Mouse (Mus musculus): Measurements from ENCODE around the gene Ube2k. TPM values are rescaled to one million over a fixed set of nuclear protein-coding genes. Genes with fewer than 3 reads are reported as not detected.

The Ube2k gene
- polyA plus RNA-seq, 1 experiment, result 149 TPM

DNA sequence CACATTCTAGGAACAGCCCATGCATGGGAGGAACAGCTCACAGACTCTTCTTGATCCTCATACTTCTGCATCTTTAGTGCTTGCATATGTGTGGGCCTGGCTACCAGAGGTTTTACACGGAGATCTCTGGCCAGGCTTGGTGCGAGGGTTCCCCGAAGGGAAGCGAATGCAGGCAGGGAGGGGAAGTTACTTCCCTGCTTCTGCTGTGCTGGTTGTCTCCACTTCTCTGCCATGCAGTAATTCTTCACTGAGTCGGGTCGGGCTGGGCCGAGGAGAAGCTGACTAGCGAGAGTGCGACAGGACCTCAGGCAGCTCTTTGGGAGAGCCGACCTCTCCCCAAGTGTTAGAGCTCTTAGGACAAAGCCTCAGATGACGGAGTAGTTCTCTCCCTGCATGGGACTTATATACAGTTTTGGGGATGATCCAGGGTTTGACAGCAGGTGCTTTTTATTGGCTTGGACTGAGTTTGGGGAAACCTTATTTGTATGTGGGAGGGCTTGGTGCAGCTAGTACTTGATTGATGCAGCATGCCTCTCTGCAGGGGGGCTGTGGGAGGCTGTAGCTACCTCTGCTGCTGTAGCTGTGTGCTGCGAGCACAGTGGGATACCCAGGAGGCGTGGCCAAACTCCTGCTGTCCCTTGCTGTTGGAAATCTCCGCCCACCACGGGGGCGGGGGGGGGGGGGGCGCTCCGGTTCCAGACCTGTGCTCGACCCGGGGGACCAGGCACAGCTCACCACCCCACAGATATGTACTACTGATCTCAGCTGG is 24.3 kb downstream of the Ube2k start:
- TF ChIP-seq POLR2A (IDR thresholded peaks at IDR 0.05; ENCODE audit: control insufficient read depth, low read depth, low read length), result no peak
- no peak for TF ChIP-seq CTCF (IDR thresholded peaks at IDR 0.05; ENCODE audit: control insufficient read depth, insufficient read depth, insufficient replicate concordance, low read depth, low read length)
- Histone ChIP-seq H3K27me3 (ENCODE audit: control insufficient read depth, insufficient read depth, low read length) (no peaks in the 10 kb centered on the region), H3K27ac (ENCODE audit: control insufficient read depth, insufficient read depth, low read depth, low read length) (no peak overlapping the region), H3K4me3 (ENCODE audit: control insufficient read depth, low read depth, low read length) (no peak overlapping the region), H3K36me3 (ENCODE audit: control insufficient read depth, insufficient read depth, low read length) (no peaks in the 10 kb centered on the region), H3K4me1 (ENCODE audit: control insufficient read depth, insufficient read depth, low read length) (no peaks in the 10 kb centered on the region)

GRCm38 (mm10) chr5:65565486-65565885 is 28.5 kb downstream of the Ube2k start:
- Histone ChIP-seq H3K36me3 (ENCODE audit: control insufficient read depth, insufficient read depth, low read length) (no peaks in the 10 kb centered on the region), H3K4me1 (ENCODE audit: control insufficient read depth, insufficient read depth, low read length) (no peaks in the 10 kb centered on the region), H3K4me3 (ENCODE audit: control insufficient read depth, low read depth, low read length) (no peak overlapping the region), H3K27me3 (ENCODE audit: control insufficient read depth, insufficient read depth, low read length) (no peaks in the 10 kb centered on the region), H3K27ac (ENCODE audit: control insufficient read depth, insufficient read depth, low read depth, low read length) (no peak overlapping the region)
- TF ChIP-seq POLR2A (IDR thresholded peaks at IDR 0.05; ENCODE audit: control insufficient read depth, low read depth, low read length), result no peak
- TF ChIP-seq CTCF (IDR thresholded peaks at IDR 0.05; ENCODE audit: control insufficient read depth, insufficient read depth, insufficient replicate concordance, low read depth, low read length), result no peak

GRCm38 (mm10) chr5:65574876-65575275 is 37.8 kb downstream of the Ube2k start:
- no peaks in the 10 kb centered on the region for H3K4me1 ChIP-seq (ENCODE audit: control insufficient read depth, insufficient read depth, low read length)
- TF ChIP-seq CTCF (IDR thresholded peaks at IDR 0.05; ENCODE audit: control insufficient read depth, insufficient read depth, insufficient replicate concordance, low read depth, low read length) (no peak), POLR2A (IDR thresholded peaks at IDR 0.05; ENCODE audit: control insufficient read depth, low read depth, low read length) (no peak)
- no peak overlapping the region for H3K4me3 ChIP-seq (ENCODE audit: control insufficient read depth, low read depth, low read length)
- H3K27ac ChIP-seq (ENCODE audit: control insufficient read depth, insufficient read depth, low read depth, low read length), result no peak overlapping the region
- H3K36me3 ChIP-seq (ENCODE audit: control insufficient read depth, insufficient read depth, low read length), result no peaks in the 10 kb centered on the region
- no peaks in the 10 kb centered on the region for H3K27me3 ChIP-seq (ENCODE audit: control insufficient read depth, insufficient read depth, low read length)

GRCm38 (mm10) chr5:65575896-65576295 is 38.9 kb downstream of the Ube2k start:
- H3K27me3 ChIP-seq (ENCODE audit: control insufficient read depth, insufficient read depth, low read length), result no peaks in the 10 kb centered on the region
- H3K4me1 ChIP-seq (ENCODE audit: control insufficient read depth, insufficient read depth, low read length), result no peaks in the 10 kb centered on the region
- H3K36me3 ChIP-seq (ENCODE audit: control insufficient read depth, insufficient read depth, low read length), result no peaks in the 10 kb centered on the region
- no peak overlapping the region for H3K4me3 ChIP-seq (ENCODE audit: control insufficient read depth, low read depth, low read length)
- TF ChIP-seq POLR2A (IDR thresholded peaks at IDR 0.05; ENCODE audit: control insufficient read depth, low read depth, low read length) (no peak), CTCF (IDR thresholded peaks at IDR 0.05; ENCODE audit: control insufficient read depth, insufficient read depth, insufficient replicate concordance, low read depth, low read length) (no peak)
- H3K27ac ChIP-seq (ENCODE audit: control insufficient read depth, insufficient read depth, low read depth, low read length), result no peak overlapping the region

DNA sequence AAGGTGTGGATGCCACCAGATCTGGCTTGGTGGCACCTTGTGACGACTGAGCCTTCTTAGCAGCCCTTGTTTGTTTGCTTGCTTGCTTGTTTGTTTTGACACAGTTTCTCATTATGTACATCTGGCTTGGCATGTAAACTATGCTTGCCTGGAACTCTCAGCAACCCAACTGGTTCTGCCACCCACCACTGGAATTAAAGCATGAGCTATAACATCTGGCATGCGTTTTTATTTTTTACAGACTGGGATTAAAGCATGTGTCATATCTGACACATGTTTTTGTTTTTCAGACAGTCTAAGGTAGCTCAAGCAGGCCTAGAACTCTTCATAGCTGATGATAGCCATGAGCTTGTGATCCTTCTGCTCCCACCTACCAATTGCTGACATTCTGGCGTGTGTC is 41.5 kb downstream of the Ube2k start:
- no peaks in the 10 kb centered on the region for H3K27me3 ChIP-seq (ENCODE audit: control insufficient read depth, insufficient read depth, low read length)
- TF ChIP-seq POLR2A (IDR thresholded peaks at IDR 0.05; ENCODE audit: control insufficient read depth, low read depth, low read length) (no peak), CTCF (IDR thresholded peaks at IDR 0.05; ENCODE audit: control insufficient read depth, insufficient read depth, insufficient replicate concordance, low read depth, low read length) (no peak)
- no peak overlapping the region for H3K4me3 ChIP-seq (ENCODE audit: control insufficient read depth, low read depth, low read length)
- no peaks in the 10 kb centered on the region for H3K4me1 ChIP-seq (ENCODE audit: control insufficient read depth, insufficient read depth, low read length)
- H3K27ac ChIP-seq (ENCODE audit: control insufficient read depth, insufficient read depth, low read depth, low read length), result no peak overlapping the region
- no peaks in the 10 kb centered on the region for H3K36me3 ChIP-seq (ENCODE audit: control insufficient read depth, insufficient read depth, low read length)

DNA sequence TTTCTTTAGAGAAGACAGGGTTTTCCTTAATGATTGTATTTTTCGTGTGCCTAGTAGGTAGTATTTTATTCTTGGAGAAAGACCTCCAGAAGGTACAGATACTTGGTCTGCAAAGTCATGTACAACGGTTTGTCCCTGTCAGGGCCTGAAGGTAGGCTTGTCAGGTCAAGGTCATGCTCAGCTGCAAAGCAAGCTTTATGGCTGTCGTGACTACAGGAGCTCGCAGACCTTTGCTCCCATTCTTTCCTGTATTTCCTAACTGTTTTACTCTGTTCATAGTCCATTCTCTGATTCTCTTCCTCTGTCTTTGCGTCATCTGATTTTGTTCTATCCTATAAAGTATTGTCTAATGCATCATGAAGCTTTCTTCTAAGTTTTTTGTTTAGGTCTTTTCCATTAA is 49.3 kb downstream of the Ube2k start:
- no peak for TF ChIP-seq POLR2A (IDR thresholded peaks at IDR 0.05; ENCODE audit: control insufficient read depth, low read depth, low read length)
- Histone ChIP-seq H3K36me3 (ENCODE audit: control insufficient read depth, insufficient read depth, low read length) (no peaks in the 10 kb centered on the region), H3K27me3 (ENCODE audit: control insufficient read depth, insufficient read depth, low read length) (no peaks in the 10 kb centered on the region), H3K4me1 (ENCODE audit: control insufficient read depth, insufficient read depth, low read length) (no peaks in the 10 kb centered on the region), H3K27ac (ENCODE audit: control insufficient read depth, insufficient read depth, low read depth, low read length) (no peak overlapping the region), H3K4me3 (ENCODE audit: control insufficient read depth, low read depth, low read length) (no peak overlapping the region)

DNA sequence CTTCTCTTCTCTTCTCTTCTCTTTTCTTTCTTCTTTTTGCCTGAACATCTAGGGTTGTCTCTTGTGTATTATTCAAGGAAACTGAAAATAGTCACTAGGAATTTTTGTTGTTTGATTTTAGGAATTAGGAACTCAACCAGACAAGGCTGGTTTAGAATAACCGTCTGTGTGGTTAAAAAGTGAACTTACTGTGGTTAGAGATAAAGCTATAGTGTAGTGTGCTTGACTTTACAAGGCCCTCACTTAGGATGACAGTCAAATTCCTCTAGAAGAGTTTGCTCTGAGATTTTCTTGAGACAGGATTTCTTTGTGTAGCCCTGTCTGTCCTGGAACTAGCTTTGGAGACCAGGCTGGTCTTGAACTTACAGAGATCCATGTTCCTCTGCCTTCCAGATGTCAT is 53.2 kb downstream of the Ube2k start:
- Histone ChIP-seq H3K4me3 (ENCODE audit: control insufficient read depth, low read depth, low read length) (no peak overlapping the region), H3K27ac (ENCODE audit: control insufficient read depth, insufficient read depth, low read depth, low read length) (no peak overlapping the region), H3K4me1 (ENCODE audit: control insufficient read depth, insufficient read depth, low read length) (no peaks in the 10 kb centered on the region), H3K27me3 (ENCODE audit: control insufficient read depth, insufficient read depth, low read length) (no peaks in the 10 kb centered on the region), H3K36me3 (ENCODE audit: control insufficient read depth, insufficient read depth, low read length) (peaks cover 1% of the 10 kb centered on the region; the same call in 1 of the 2 replicates)
- TF ChIP-seq CTCF (IDR thresholded peaks at IDR 0.05; ENCODE audit: control insufficient read depth, insufficient read depth, insufficient replicate concordance, low read depth, low read length), result no peak
- no peak for TF ChIP-seq POLR2A (IDR thresholded peaks at IDR 0.05; ENCODE audit: control insufficient read depth, low read depth, low read length)
